Mouse (Mus musculus) forebrain, postnatal 0 days (tissue): ENCODE measurements around the gene Hebp1. TPM values are rescaled to one million over a fixed set of nuclear protein-coding genes. Genes with fewer than 3 reads are reported as not detected.

Source experiments
- ATAC-seq: fragments of 200-750 bp; cut with Nextera tagmentation; 2 replicates; pipeline ENCODE4 v1.8.0; 2017; ENCODE audit warnings: mild to moderate bottlenecking, moderate library complexity
- DNase-seq: peaks from one replicate; pipeline ENCODE4 v3.0.0-alpha.2; 2015
- H3K27ac ChIP-seq: fragments of 300-500 bp; sonication (generic); 2 replicates; pipeline ENCODE4 v1.5.1; 2014; ENCODE audit warnings: low read depth, mild to moderate bottlenecking, antibody characterized with exemption, low read length, moderate library complexity, mixed read lengths
- H3K27me3 ChIP-seq: fragments of 300-500 bp; sonication (generic); 2 replicates; pipeline ENCODE4 v1.6.1; 2014; ENCODE audit warnings: mild to moderate bottlenecking, low read length, mixed read lengths; ENCODE audit not compliant: insufficient read depth
- H3K36me3 ChIP-seq: fragments of 300-500 bp; sonication (generic); 2 replicates; pipeline ENCODE4 v1.6.1; 2014; ENCODE audit warnings: mild to moderate bottlenecking, moderate library complexity; ENCODE audit not compliant: insufficient read depth
- H3K4me1 ChIP-seq: fragments of 300-500 bp; sonication (generic); 2 replicates; pipeline ENCODE4 v1.6.1; 2014; ENCODE audit warnings: antibody characterized with exemption; ENCODE audit not compliant: insufficient read depth
- H3K4me2 ChIP-seq: fragments of 300-500 bp; sonication (generic); 2 replicates; pipeline ENCODE4 v1.6.1; 2014; ENCODE audit warnings: low read depth, mild to moderate bottlenecking, moderate library complexity
- H3K4me3 ChIP-seq: fragments of 300-500 bp; sonication (generic); 2 replicates; pipeline ENCODE4 v1.5.1; 2014; ENCODE audit warnings: low read depth, low read length, mixed read lengths
- H3K9ac ChIP-seq: fragments of 300-500 bp; sonication (generic); 2 replicates; pipeline ENCODE4 v1.6.1; 2014; ENCODE audit warnings: mild to moderate bottlenecking
- H3K9me3 ChIP-seq: fragments of 300-500 bp; sonication (generic); 2 replicates; pipeline ENCODE4 v1.6.1; 2016; ENCODE audit warnings: low read length
- CTCF ChIP-seq: sonication (generic); IDR thresholded peaks from 2 replicates; pipeline ENCODE4 v1.5.1; 2016; ENCODE audit warnings: antibody characterized with exemption, control low read depth, low read depth
- WGBS: fragments of 180-500 bp; shearing (Covaris S2); extraction: QIAGEN DNeasy Blood & Tissue Kit; methylation state at CpG from one replicate; pipeline ENCODE4 v1.1.7; 2014; 5-methylcytosine and 5-hydroxymethylcytosine counted together
- polyA plus RNA-seq: library from polyadenylated mRNA; unstranded; fragments of >200 nt; fragmentation: Nextera tagmentation; extraction: Ambion mirVana; gene quantifications from 2 replicates; pipeline ENCODE4 v1.2.1, GENCODE M21; 2015
- total RNA-seq: library from RNA; depleted of rRNA; stranded (reverse); fragments of >200 nt; gene quantifications from 2 replicates; pipeline ENCODE4 v1.2.3, GENCODE M21; 2014

Gene Hebp1
- total and polyA plus RNA-seq, 2 experiments from 2014 or later: 6.7 to 11.1 TPM

- no peaks in the 10 kb centered on the region for H3K27me3 ChIP-seq
- H3K4me2 ChIP-seq: no peak overlapping the region
- no peaks in the 10 kb centered on the region for H3K9me3 ChIP-seq
- ATAC-seq: 0 out of 2 replicates have a peak, but pooled peaks have one; percentile 32
- no peak overlapping the region for H3K9ac ChIP-seq
- 0 out of 2 replicates have a peak overlapping the region, but pooled peaks have one; percentile 21 for H3K27ac ChIP-seq
- no peaks in the 10 kb centered on the region for H3K4me1 ChIP-seq
- TF ChIP-seq CTCF: no peak
- WGBS: 72% methylated on average over 16 of the region's 16 CpGs
- DNase-seq: peak; percentile 22
- no peak overlapping the region for H3K4me3 ChIP-seq
- no peaks in the 10 kb centered on the region for H3K36me3 ChIP-seq
Measured at GRCm38 (mm10) chr6:135141451-135142147, 56.2 kb downstream of the Hebp1 start.

- H3K4me2 ChIP-seq: no peak overlapping the region
- no peaks in the 10 kb centered on the region for H3K27me3 ChIP-seq
- H3K4me1 ChIP-seq: no peaks in the 10 kb centered on the region
- no peaks in the 10 kb centered on the region for H3K9me3 ChIP-seq
- H3K9ac ChIP-seq: no peak overlapping the region
- TF ChIP-seq CTCF: no peak
- no peaks in the 10 kb centered on the region for H3K36me3 ChIP-seq
- no peak overlapping the region for H3K4me3 ChIP-seq
- H3K27ac ChIP-seq: no peak overlapping the region
- WGBS: 80% methylated on average over 14 of the region's 14 CpGs
- no peak for DNase-seq
- no peak for ATAC-seq
Measured at GRCm38 (mm10) chr6:135138746-135139145, 59.1 kb downstream of the Hebp1 start.

GRCm38 (mm10) chr6:135138207-135138606 is 59.6 kb downstream of the Hebp1 start:
- no peaks in the 10 kb centered on the region for H3K4me1 ChIP-seq
- no peak overlapping the region for H3K4me3 ChIP-seq
- ATAC-seq (no peak), DNase-seq (no peak)
- no peak overlapping the region for H3K9ac ChIP-seq
- 87% methylated on average over 7 of the region's 7 CpGs for WGBS
- no peaks in the 10 kb centered on the region for H3K27me3 ChIP-seq
- TF ChIP-seq CTCF: no peak
- H3K9me3 ChIP-seq: no peaks in the 10 kb centered on the region
- H3K36me3 ChIP-seq: no peaks in the 10 kb centered on the region
- H3K27ac ChIP-seq: no peak overlapping the region
- no peak overlapping the region for H3K4me2 ChIP-seq

GRCm38 (mm10) chr6:135137736-135138135 is 60.1 kb downstream of the Hebp1 start:
- no peak for ATAC-seq
- WGBS: 86% methylated on average over 9 of the region's 9 CpGs
- no peak for TF ChIP-seq CTCF
- Histone ChIP-seq H3K27me3 (no peaks in the 10 kb centered on the region), H3K9ac (no peak overlapping the region), H3K9me3 (no peaks in the 10 kb centered on the region), H3K36me3 (no peaks in the 10 kb centered on the region), H3K4me3 (no peak overlapping the region), H3K4me1 (no peaks in the 10 kb centered on the region), H3K4me2 (no peak overlapping the region), H3K27ac (no peak overlapping the region)
- no peak for DNase-seq

GRCm38 (mm10) chr6:135136439-135137161 is 61.2 kb downstream of the Hebp1 start:
- no peak overlapping the region for H3K4me3 ChIP-seq
- DNase-seq (no peak), ATAC-seq (0 out of 2 replicates have a peak, but pooled peaks have one; percentile 10)
- 38% methylated on average over 11 of the region's 11 CpGs for WGBS
- H3K4me1 ChIP-seq: no peaks in the 10 kb centered on the region
- no peaks in the 10 kb centered on the region for H3K9me3 ChIP-seq
- TF ChIP-seq CTCF: no peak
- no peak overlapping the region for H3K4me2 ChIP-seq
- no peaks in the 10 kb centered on the region for H3K36me3 ChIP-seq
- no peaks in the 10 kb centered on the region for H3K27me3 ChIP-seq
- H3K27ac ChIP-seq: no peak overlapping the region
- no peak overlapping the region for H3K9ac ChIP-seq

GRCm38 (mm10) chr6:135135735-135136134 is 62.1 kb downstream of the Hebp1 start:
- Histone ChIP-seq H3K9ac (no peak overlapping the region), H3K4me2 (no peak overlapping the region), H3K27me3 (no peaks in the 10 kb centered on the region), H3K4me1 (no peaks in the 10 kb centered on the region), H3K27ac (no peak overlapping the region), H3K36me3 (no peaks in the 10 kb centered on the region), H3K4me3 (no peak overlapping the region), H3K9me3 (no peaks in the 10 kb centered on the region)
- ATAC-seq (no peak), DNase-seq (no peak)
- WGBS: 77% methylated on average over 4 of the region's 4 CpGs
- TF ChIP-seq CTCF: no peak

GRCm38 (mm10) chr6:135133486-135133885 is 64.3 kb downstream of the Hebp1 start:
- Histone ChIP-seq H3K9me3 (no peaks in the 10 kb centered on the region), H3K4me1 (no peaks in the 10 kb centered on the region), H3K9ac (no peak overlapping the region), H3K27me3 (no peaks in the 10 kb centered on the region), H3K36me3 (no peaks in the 10 kb centered on the region), H3K4me2 (no peak overlapping the region), H3K4me3 (no peak overlapping the region), H3K27ac (no peak overlapping the region)
- ATAC-seq (no peak), DNase-seq (no peak)
- 91% methylated on average over 9 of the region's 9 CpGs for WGBS
- TF ChIP-seq CTCF: no peak
